Mouse (Mus musculus) embryonic facial prominence, embryonic 11.5 days (tissue): ENCODE measurements at regions not wholly inside any gene's neighbourhood (a gene's known extent, or its start where the extent isn't known, plus 50 kb on each side); places are given as distances from the start of the nearest gene placed in this dataset.
"Not testable (repeated sequence)": the region's sequence is repeated elsewhere in the genome, so short reads cannot be mapped to it uniquely, and the experiment has no call there.

Source experiments
- ATAC-seq: fragments of 200-750 bp; cut with Nextera tagmentation; replicated peaks from 2 replicates; pipeline ENCODE4 v1.8.0; 2017; ENCODE audit warnings: low read depth; ENCODE audit not compliant: insufficient number of reproducible peaks, low FRiP score, low TSS enrichment
- DNase-seq: peaks from one replicate; pipeline ENCODE4 v3.0.0-alpha.2; 2015; ENCODE audit warnings: low spot score
- H3K27ac ChIP-seq: fragments of 300-500 bp; sonication (generic); replicated peaks from 2 replicates; pipeline ENCODE4 v1.5.1; 2014; ENCODE audit warnings: mild to moderate bottlenecking, low read depth, low read length, control low read depth
- H3K27me3 ChIP-seq: fragments of 300-500 bp; sonication (generic); 2 replicates; pipeline ENCODE4 v1.6.1; 2014; ENCODE audit warnings: mild to moderate bottlenecking, low read length, moderate library complexity, mixed read lengths; ENCODE audit not compliant: control insufficient read depth, insufficient read depth
- H3K36me3 ChIP-seq: fragments of 300-500 bp; sonication (generic); replicated peaks from 2 replicates; pipeline ENCODE4 v1.6.1; 2014; ENCODE audit warnings: low read depth, mild to moderate bottlenecking, low read length, moderate library complexity, mixed read lengths; ENCODE audit not compliant: control insufficient read depth, insufficient read depth
- H3K4me1 ChIP-seq: fragments of 300-500 bp; sonication (generic); 2 replicates; pipeline ENCODE4 v1.6.1; 2014; ENCODE audit warnings: low read length, mixed read lengths; ENCODE audit not compliant: control insufficient read depth, insufficient read depth
- H3K4me2 ChIP-seq: fragments of 300-500 bp; sonication (generic); 2 replicates; pipeline ENCODE4 v1.6.1; 2014; ENCODE audit warnings: low read depth, mild to moderate bottlenecking, control low read depth, low read length, moderate library complexity
- H3K4me3 ChIP-seq: fragments of 300-500 bp; sonication (generic); 2 replicates; pipeline ENCODE4 v1.5.1; 2014; ENCODE audit warnings: low read depth, low read length, control low read depth
- H3K9ac ChIP-seq: fragments of 300-500 bp; sonication (generic); replicated peaks from 2 replicates; pipeline ENCODE4 v1.6.1; 2014; ENCODE audit warnings: mild to moderate bottlenecking, control low read depth, low read length
- H3K9me3 ChIP-seq: fragments of 300-500 bp; sonication (generic); replicated peaks from 2 replicates; pipeline ENCODE4 v1.6.1; 2016; ENCODE audit warnings: mild to moderate bottlenecking, low read length, inconsistent platforms, mixed read lengths; ENCODE audit not compliant: control insufficient read depth
- WGBS: fragments of 180-500 bp; shearing (Covaris S2); extraction: QIAGEN DNeasy Blood & Tissue Kit; methylation state at CpG from one replicate; pipeline ENCODE4 v1.1.7; 2014; 5-methylcytosine and 5-hydroxymethylcytosine counted together

GRCm38 (mm10) chr12:20196386-20196785, 242.1 kb downstream of the Gm21863 start:
- ATAC-seq, H3K27me3 ChIP-seq, H3K27ac ChIP-seq, H3K36me3 ChIP-seq, H3K4me1 ChIP-seq, H3K9me3 ChIP-seq, H3K9ac ChIP-seq: not testable (repeated sequence)
- DNase-seq = peak; percentile 65
- WGBS = 3% methylated on average over 12 of the region's 42 CpGs
- peak overlapping the region; percentile 40 for H3K4me3 ChIP-seq
- H3K4me2 ChIP-seq = peak overlapping the region; percentile 7; the same call in 1 of the 2 replicates

DNA sequence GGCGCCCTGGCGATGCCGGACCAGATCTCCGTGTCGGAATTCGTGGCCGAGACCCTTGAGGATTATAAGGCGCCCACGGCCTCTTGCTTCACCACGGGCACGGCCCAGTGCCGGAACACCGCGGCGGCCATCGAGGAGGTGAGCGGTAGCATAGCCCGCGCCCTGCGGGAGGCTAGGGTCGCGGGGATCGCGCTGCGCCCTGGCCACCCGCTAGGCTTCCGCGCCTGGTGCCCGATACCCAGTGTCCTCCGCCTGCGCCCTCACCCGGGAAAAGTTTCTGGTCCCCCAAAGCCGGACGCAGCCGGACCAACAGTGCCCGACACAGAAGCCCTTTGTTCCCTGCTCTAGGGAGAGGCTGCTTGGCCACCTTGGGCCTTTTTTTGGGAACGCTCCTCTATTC, 242.6 kb downstream of the Gm21863 start:
- not testable (repeated sequence) for DNase-seq, H3K4me1 ChIP-seq, H3K27me3 ChIP-seq, H3K27ac ChIP-seq, ATAC-seq, H3K4me2 ChIP-seq, H3K36me3 ChIP-seq, H3K9me3 ChIP-seq
- Histone ChIP-seq H3K4me3 (peak overlapping the region; percentile 40), H3K9ac (peak overlapping the region; percentile 54)
- WGBS = 0% methylated on average over 22 of the region's 37 CpGs

DNA sequence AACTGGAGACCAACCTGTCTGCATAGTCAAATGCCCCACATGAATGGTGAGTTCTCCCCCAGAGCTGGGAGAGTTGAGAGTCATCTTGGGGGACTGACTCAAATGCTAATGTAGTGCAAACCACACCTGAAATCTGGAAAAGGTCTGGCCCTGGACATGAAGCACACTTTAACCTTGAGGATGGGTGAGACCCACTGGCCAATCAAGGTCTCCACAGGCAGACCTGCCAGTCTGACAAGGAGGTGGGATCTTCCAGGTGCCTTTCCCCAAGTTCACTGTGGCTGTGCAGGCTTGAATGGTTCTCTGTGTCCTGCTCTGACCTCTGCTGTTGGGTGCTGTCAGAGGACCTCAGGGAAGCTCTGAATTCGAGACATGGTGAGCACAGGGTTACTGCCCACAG, 269.6 kb downstream of the Gm21863 start:
- 89% methylated on average over 1 of the region's 1 CpGs for WGBS
- H3K27ac ChIP-seq, DNase-seq, H3K9ac ChIP-seq, H3K27me3 ChIP-seq, H3K36me3 ChIP-seq, ATAC-seq, H3K4me1 ChIP-seq, H3K4me3 ChIP-seq, H3K4me2 ChIP-seq: not testable (repeated sequence)
- H3K9me3 ChIP-seq = peaks cover 20% of the 10 kb centered on the region

DNA sequence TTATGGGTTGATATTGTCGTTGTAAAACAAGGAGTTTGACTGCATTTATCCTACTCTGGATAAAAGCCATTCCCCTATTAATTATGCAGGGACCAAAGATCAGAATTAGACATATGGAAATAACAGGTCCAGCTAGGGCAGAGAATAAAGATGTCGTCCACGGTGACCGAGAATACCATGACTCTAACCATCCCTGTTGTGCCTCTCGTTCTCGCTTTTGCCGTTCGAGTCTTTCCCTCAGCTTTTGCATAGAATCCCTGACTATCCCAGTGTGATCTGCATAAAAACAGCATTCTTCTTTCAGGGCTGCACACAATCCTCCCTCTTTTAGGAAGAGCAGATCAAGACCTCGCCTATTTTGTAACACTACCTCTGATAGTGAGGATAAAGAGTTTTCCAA, 272.5 kb downstream of the Gm21863 start:
- ATAC-seq, H3K4me2 ChIP-seq, H3K27me3 ChIP-seq, H3K4me1 ChIP-seq, DNase-seq, H3K4me3 ChIP-seq, H3K36me3 ChIP-seq, H3K27ac ChIP-seq, H3K9ac ChIP-seq: not testable (repeated sequence)
- WGBS = 75% methylated on average over 9 of the region's 9 CpGs
- H3K9me3 ChIP-seq = peaks cover 45% of the 10 kb centered on the region

DNA sequence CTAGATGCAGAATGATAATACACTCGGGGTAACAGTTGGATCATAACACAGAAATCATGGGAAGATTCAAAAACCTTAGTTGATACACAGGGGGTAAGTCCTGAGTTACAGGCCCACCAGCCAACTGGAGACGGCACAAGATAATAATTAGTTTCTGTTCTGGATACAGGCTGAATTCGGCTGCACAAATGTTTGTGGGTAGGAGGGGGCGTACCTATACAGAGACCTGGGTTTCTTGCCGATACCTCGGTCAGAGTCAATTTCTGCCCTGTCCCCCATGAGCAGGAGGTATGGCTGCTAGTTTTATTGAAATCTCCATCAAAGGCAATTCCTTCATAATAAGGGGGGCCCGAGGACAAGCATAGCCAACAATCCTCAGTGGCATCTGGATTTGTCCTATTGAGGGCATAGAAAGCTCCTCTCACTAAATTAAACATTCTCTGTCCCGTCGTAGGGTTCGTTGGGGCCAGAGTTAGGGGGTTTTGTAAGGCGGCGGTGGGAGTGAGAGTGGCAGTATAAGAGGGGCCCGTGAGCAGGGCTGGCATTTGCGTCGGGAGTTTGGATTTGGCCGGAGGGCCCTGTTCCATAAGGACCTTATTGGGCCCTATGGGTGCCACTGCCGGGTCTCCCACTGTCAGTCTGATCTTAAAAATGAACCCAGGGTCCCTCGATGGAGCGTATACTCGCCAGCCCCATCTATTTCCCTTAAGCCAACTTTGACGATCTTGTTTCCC, 273.3 kb downstream of the Gm21863 start:
- not testable (repeated sequence) for H3K27me3 ChIP-seq, H3K27ac ChIP-seq, H3K4me2 ChIP-seq, H3K9ac ChIP-seq, H3K4me3 ChIP-seq, ATAC-seq, H3K4me1 ChIP-seq, H3K36me3 ChIP-seq
- peak; percentile 1 for DNase-seq
- H3K9me3 ChIP-seq = peaks cover 53% of the 10 kb centered on the region
- 71% methylated on average over 21 of the region's 21 CpGs for WGBS

DNA sequence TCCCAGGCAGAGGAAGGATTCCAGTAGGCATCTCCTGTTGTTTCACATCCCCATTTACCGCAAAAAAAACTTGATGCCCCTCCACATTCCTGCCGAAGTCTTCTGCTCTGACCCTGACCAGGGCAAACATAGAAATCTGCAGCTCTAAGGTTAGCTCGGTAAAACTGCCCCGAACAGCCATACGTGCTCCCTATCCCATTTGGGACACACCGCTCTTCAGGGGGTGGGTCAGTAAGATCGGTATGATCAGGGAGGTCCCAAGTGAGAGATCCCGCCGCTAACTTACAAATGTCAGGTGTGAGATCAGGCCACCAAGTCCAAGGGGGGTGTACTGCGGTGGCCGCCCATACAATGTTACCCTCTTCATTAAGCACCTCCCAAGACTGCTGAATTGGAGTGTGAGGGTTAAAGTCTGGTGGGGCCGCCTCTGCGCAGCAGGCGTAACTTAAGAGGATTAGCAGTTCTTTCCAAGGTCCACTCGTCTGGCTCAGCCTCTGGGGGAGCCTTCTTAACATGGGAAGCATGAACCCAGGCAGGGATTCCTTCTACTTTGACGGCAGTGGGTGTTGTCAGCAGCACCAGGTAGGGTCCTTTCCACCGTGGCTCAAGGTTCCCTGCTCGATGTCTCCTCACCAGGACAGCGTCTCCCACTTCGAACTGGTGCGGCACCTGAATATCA, 274.2 kb downstream of the Gm21863 start:
- H3K4me1 ChIP-seq, H3K36me3 ChIP-seq, H3K4me3 ChIP-seq, H3K27ac ChIP-seq, H3K9ac ChIP-seq, H3K4me2 ChIP-seq: not testable (repeated sequence)
- WGBS = 69% methylated on average over 21 of the region's 21 CpGs
- Histone ChIP-seq H3K9me3 (peaks cover 61% of the 10 kb centered on the region), H3K27me3 (peaks cover 13% of the 10 kb centered on the region)
- DNase-seq (peak; percentile 1), ATAC-seq (0 out of 2 replicates have a peak, but pooled peaks have one; percentile 12)

DNA sequence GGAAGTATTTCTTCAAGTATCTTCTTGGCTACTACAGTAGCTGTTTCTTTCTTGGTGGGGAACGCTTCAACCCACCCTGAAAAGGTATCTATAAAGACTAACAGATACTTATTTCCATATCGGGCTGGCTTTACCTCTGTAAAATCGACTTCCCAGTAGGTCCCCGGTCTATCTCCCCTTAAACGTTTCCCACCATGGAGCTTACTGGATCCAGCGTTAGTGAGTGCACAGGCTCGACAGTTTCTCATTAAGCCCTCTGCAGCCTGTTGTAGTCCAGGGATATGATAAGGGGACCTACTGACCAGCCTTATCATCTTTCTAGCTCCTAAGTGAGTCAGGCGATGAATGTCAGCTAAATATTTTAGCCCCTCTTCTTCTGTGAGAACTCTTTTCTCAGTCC, 275.1 kb downstream of the Gm21863 start:
- 77% methylated on average over 8 of the region's 8 CpGs for WGBS
- H3K4me3 ChIP-seq, H3K4me1 ChIP-seq, H3K9ac ChIP-seq, H3K27ac ChIP-seq, DNase-seq, H3K36me3 ChIP-seq, H3K4me2 ChIP-seq, ATAC-seq: not testable (repeated sequence)
- Histone ChIP-seq H3K27me3 (peaks cover 15% of the 10 kb centered on the region), H3K9me3 (peaks cover 69% of the 10 kb centered on the region)

DNA sequence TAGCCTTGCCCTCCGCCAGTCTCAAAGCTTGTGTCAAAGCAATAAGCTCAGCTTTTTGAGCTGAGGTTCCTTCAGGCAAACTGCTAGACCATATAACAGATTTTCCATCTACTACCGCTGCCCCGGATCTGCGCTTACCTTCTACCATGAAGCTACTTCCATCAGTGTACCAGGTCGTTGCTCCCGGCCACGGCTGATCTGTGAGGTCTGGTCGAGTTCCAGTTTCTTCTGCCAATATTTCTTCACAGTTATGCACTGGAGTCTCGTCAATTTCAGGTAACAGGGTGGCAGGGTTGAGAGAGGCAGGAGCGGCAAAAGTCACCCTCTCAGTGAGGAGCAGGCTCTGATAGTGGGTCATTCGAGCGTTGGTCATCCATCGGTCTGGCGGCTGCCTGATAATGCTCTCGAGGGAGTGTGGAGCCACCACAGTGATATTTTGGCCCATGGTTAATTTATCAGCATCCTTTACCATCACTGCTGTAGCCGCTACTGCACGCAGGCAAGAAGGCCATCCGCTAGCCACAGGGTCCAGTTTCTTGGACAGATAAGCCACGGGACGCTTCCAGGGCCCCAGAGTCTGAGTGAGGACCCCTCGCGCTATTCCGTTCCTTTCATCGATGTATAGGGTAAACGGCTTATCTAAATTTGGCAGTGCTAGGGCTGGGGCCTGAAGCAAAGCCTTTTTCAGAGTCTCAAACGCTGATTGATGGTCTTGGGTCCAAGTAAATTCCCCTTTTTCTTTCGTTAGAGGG, 276.0 kb downstream of the Gm21863 start:
- H3K4me2 ChIP-seq = no peak overlapping the region
- H3K27me3 ChIP-seq = peaks cover 15% of the 10 kb centered on the region
- H3K9ac ChIP-seq = no peak overlapping the region
- WGBS = 67% methylated on average over 27 of the region's 27 CpGs
- DNase-seq (peak; percentile 1), ATAC-seq (no peak)
- no peaks in the 10 kb centered on the region for H3K4me1 ChIP-seq
- peaks cover 69% of the 10 kb centered on the region for H3K9me3 ChIP-seq
- peaks cover 10% of the 10 kb centered on the region for H3K36me3 ChIP-seq
- H3K4me3 ChIP-seq = no peak overlapping the region
- H3K27ac ChIP-seq = no peak overlapping the region
